Mouse (Mus musculus): ENCODE results near the gene Sh2d5.
A peak's percentile ranks its signal among the peaks of the same experiment; 100 is the strongest.

The Sh2d5 gene

DNA sequence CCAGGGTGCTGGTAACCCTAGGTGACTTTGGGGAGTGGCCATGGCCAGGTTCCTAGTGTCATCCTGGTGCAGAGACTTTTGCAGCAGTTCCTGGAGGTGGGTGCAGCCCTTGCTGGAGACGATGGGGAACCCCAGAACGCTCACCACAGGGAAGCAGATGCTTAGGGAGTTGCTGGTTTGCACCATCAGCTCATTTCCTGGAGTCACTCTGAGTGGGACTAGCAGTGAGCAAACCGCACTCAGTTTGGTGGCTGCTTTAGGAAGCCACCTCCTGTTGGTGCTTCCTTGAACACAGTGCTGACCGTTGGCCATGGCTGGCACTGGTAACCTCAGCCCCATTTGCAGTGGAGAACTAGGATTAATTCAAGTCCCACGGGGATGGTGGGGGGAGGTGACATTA is 9.3 kb downstream of the Sh2d5 start:
- DNase-seq (ENCODE audit: low spot score in 2 of 2), result no peak

DNA sequence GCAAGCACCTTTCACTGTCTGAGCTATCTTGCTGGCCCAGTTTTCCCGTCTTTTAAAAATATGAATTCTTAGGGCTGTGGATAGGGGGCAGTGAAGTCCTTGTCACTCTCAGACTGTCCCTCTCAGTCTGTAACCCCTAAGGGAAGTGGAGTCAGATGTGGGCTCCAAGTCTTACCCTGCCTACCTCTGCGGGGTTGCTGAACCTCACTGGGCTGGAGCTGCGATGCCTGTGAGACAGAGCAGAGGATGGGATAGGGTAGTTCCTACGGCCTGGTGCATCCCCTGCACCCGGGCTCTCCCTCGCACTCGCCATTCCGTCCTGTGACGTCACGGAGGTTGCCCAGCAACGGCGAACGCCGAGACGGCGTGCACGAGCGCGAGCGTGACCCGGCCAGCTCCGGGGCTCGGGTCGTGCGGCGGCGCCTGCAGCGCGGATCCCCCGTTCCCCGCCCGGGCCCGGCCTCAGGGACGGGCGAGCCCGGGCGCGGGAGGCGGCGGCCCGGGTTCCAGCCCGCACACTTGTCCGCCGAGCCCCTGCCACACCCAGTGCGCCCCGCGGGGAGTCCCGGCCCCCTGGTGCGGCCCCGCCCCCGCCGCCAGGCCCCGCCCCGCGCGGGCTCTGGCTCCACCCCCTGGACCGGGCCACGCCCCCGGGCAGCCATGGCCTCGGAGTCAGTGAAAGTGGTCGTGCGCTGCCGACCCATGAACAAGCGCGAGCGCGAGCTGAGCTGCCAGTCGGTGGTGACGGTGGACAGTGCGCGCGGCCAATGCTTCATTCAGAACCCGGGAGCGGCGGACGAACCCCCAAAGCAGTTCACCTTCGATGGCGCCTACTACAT is 11.9 kb downstream of the Sh2d5 start:
- DNase-seq (ENCODE audit: low spot score in 2 of 2), result peak; percentile 94

DNA sequence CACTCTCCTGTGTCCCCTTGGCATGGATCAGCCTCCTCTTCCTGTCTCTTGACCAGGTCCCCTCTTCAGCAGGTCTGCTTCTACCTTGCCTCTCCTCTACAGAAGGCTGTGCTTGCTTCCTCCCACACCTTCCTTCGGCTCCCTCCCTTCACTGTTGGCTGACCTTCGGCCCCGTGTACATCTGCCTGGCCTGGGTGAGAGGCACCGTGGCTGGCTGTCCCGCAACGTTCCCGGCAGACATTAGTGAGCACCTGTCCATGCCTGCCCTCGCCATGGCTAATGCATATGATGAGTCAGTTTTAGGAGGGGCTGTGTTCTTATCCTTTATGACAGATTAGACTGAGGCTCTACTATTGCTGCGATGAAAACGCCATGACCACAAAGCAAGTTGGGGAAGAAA is 17.7 kb downstream of the Sh2d5 start:
- DNase-seq (ENCODE audit: low spot score in 2 of 2), result no peak

DNA sequence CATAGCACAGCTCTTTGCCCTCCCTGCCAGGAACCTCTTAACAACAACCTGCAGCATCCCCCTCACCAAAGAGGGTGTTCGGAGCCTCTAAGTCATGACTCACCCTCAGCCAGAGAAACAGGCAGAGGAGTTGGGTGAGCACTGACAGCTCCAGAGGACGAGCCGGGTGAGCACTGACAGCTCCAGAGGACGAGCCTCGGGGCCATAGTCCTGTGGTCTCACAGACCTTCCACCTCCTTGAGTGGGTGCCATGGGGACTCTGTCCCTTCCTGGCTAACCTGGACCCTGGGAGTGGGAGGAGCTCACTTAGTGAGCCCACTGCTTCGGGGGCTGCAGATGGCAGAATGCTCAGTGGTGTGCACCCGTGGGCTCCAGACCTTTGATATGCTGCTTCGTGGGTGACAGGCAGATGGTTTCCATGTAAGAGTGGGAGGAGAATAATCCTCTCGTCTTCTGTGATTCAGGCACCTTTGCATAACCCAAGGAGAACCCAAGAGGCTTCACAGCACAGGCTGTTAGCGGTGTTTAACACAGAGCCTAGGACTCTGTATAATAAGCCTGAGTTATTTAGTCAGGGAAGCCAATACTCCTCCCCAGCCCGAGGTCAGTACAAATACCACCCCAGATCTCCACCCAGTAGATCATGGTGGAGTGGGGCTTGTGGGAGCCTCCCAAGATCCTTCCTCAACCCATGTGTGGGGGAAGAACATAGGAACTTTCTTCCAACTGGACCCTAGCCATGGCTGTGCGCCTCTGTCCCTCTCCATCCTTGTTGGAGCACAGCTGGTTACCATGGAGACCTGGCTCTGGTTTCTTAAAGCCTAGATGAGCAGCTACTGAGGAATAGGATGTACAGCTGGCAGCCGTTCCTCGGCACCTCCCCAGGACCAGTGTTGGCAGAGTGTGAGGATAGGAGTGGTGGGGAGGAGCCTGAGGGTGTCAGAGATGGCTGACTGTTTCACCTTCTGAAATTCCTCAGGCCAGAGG is 22.1 kb downstream of the Sh2d5 start:
- DNase-seq (ENCODE audit: low spot score in 2 of 2), result peak; percentile 69 to 83

DNA sequence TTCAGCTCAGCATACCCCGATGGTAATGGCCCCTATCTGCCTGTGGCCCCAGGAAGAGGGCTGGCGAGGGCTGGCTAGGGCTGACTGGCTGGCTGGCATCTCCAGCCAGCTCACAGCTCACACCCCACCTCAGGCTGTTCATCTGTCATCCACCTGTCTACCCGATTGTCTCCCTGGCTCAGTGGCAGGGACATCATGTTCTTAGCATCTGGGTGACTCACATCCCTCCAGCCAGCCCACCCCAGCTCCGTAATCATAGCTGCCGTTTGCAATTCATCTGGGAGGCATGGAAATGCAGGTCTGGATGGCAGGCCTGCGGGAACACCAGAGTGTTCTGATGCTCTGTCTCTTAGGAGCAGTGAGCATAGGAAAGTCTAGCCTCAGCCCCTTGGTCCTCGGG is 28.1 kb downstream of the Sh2d5 start:
- DNase-seq (ENCODE audit: low spot score in 2 of 2), result no peak

DNA sequence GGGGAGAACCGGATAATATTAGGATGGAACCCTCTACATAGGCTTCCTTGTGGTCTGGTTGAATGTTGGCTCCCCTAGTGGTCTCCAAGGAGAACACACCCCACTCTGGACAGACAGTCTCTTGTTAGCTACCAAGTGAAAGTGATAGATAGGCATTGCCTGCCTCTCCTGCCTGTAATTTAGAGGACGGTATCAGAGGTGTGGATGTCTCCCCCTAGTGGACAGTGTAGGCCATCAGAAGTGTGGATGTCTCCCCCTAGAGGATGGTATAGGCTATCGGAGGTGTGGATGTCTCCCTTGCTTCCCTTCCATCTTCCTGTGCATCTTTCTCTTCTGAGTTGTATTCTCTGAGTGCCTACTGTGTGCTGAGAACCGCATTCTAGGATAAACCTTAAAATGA is 32.6 kb downstream of the Sh2d5 start:
- peak; percentile 69 to 71 for DNase-seq (ENCODE audit: low spot score in 2 of 2)

DNA sequence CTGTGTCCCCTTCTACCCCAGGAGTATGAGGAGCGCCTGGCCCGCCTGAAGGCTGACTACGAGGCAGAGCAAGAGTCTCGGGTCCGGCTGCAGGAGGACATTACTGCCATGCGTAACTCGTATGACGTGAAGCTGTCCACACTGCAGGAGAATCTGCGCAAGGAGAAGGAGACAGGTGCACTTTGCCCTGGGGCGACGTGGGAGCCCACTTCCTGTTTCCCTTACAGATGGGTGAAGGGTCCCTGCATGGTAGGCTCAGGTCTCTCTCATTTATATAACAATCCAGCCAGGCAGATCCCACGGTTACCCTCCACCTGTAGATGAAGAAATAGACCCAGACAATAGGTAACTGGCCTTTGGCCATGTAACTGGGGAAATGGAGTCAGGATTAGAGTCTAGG is 36.2 kb downstream of the Sh2d5 start:
- no peak for DNase-seq (ENCODE audit: low spot score in 2 of 2)

DNA sequence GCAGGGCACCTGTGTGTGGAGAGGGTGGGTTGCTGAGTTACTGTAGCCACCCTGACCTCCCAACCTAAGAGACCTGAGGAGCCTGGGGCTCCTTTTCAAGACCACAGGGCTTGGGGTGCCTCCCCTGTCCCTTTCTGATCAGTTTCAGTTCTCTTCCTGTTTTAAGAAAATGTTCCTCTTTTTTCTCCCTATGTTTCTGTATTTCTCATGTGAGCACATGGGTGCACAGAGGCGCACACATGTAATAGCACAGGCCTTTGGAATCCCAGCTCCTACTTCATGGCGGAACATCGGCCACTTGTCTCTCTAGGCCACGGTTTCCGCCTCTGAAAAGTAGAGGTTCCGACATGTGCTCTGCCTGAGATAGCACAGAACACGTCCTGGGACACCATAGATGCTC is 38.5 kb downstream of the Sh2d5 start:
- no peak for DNase-seq (ENCODE audit: low spot score in 2 of 2)

DNA sequence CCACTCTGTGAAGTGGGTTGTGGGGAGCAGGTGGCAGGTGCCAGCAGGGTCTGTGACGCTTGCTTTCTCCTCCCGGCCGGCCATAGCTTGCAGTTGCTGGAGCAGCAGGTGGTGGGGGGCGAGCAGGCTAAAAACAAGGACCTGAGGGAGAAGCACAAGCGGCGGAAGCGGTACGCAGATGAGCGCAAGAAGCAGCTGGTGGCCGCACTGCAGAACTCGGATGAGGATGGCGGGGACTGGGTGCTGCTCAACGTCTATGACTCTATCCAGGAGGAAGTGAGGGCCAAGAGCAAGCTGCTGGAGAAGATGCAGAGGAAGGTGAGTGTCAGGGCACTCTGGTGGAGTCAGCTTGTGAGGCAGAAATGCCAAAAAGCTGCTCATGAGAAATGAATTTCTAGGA is 41.8 kb downstream of the Sh2d5 start:
- no peak for DNase-seq (ENCODE audit: low spot score in 2 of 2)

DNA sequence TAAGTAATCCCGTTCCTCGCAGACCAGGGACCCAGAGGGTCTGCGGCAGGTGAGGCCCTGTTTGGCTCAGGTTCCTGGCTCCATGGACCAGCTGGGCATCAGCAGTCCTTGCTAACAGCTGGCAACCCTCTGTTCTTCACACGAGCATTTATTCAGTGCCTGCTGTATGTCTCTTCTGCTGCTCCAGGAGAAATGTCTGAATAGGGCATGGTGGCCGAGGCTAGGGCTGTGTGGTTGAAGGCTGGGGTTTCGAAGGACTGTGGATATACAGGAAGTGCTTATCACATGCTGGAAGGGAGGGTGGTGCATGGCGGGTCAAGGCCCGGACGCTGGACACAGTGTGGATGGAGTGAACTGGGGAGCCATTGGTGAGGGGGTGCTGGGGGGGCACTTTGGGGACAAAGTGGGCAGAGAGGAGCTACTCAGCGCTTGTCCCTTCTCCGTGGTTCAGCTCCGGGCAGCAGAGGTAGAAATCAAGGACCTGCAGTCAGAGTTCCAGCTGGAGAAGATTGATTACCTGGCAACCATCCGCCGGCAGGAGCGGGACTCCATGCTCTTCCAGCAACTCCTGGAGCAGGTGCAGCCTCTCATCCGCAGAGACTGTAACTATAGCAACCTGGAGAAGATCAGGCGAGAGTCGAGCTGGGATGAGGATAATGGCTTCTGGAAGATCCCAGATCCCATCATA is 43.2 kb downstream of the Sh2d5 start:
- peak; percentile 65 to 74 for DNase-seq (ENCODE audit: low spot score in 2 of 2)

DNA sequence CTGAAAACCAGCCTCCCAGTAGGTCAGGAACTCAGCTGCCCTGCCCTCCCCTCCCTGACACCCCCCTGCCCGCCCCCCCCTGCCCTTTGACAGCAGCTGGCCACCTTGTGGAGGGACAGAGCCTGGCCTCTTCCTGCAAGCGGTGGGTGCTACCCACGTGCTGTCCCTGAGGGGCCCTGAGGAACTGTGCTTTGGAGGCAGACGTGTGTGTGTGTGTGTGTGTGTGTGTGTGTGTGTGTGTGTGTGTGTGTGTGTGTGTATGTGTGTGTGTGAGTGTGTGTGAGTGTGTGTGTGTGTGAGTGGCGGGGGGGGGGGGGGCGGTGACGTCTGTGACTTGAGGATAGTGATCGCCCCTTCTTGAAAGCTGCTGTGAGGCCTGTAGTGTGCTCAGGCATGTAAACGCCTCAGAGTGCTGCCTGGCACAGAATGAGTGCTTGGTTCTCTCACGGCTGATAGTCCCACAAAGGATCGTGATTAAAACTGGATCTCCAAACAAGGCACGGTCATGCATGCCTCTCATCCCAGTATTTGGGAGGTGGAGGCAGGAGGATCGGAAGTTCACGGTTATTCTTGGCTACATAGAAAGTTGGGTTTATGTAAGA is 43.8 kb downstream of the Sh2d5 start:
- no peak for DNase-seq (ENCODE audit: low spot score in 2 of 2)

DNA sequence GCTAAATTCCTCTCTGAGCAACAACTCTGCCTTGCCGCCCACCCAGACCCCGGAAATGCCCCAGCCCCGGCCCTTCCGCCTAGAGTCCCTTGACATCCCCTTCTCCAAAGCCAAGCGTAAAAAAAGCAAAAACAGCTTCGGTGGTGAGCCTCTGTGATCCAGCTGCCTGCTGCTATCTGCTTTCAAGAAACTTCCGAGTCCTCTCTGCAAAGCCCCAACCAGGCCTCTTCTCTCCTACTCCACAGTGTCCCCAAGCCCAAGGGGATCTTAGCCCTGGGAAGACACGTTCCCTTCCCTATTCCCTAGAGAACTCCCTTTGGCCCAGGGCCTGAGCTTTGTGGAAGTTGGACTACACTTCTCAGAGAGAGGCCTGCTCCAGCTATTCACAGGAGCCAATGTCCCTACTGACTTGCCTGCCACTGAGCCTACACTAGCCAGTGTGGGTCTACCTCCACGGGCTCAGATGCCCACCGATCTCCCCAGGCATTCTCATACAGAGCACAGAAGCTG is 51.1 kb downstream of the Sh2d5 start:
- DNase-seq (ENCODE audit: low spot score in 2 of 2), result no peak

DNA sequence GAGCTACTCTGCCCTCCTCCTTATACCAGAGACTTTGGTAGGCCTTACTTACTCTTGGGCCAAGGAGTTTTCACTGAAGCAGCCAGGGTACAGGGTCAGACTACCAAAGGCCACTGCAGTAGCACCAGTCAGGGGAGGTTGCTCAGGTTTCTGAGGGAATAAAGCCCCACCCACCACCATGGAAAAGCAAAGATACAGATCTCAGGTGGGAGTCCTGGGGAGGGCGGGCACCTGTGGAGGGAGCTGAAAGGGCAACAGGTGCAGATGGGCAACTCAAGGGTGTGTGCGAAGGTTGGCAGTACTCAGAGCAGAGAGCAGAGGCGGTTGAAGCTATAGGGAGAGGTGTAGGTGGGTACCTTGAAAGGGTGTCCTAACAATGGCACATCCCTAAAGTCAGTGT is 52.8 kb downstream of the Sh2d5 start:
- no peak for DNase-seq (ENCODE audit: low spot score in 2 of 2)

DNA sequence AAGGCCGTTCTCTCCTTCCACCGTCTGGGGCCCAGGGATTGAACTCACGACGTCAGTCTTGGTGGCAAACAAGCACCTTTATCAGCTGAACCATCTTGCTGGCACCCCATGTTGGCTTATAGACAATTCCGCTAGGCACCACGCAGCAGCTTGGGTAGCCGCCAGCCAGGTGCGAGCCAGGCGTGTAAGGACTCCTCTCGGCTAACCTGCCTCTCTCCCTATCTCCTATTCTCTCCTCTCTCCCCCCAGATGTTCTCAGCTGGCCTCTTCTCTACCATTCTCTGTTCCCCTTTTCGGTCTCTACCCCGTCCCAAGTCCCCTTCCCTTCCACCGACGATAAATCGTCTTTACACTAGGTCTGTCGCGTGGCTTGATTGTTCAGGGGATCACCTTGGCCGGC is 53.5 kb downstream of the Sh2d5 start:
- no peak for DNase-seq (ENCODE audit: low spot score in 2 of 2)

DNA sequence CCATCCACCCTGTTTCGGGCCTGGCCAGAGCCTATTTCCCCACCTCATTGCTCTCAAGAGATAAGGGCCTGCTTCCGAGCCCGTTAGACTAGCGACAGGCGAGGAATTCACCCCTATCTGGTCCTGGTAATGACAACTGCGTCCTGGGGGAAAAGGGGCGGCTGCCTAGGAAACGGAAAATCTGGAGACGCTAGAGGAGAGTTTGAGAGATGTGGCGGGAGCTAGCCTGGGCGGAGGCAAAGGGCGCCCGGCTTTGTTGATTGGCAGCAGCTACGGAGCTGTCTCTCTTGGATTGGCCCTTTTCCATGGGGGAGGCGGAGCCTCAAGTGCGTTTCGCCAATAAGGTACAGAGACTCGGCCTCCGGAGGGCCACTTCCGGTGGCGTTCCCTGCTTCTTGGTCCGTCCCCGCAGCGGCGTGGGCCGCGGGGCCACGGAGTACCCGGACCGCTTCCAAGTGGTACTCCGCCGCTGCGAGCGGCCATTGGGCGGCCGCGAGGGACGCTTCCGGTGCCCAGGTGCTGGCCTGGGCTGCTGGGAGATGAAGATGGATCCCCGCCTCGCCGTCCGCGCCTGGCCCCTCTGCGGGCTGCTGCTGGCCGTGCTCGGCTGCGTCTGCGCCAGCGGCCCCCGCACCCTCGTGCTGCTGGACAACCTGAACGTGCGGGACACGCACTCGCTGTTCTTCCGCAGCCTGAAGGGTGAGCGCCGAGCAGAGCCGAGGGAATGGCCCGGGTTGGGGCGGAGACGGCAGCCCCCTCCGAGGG is 54.3 kb downstream of the Sh2d5 start, which contains the start of gene Ddost:
Gene Ddost (plus strand): TSS at position 391 of the 765 bp plus-strand sequence.
- peak; percentile 99 to 100 for DNase-seq (ENCODE audit: low spot score in 2 of 2)

DNA sequence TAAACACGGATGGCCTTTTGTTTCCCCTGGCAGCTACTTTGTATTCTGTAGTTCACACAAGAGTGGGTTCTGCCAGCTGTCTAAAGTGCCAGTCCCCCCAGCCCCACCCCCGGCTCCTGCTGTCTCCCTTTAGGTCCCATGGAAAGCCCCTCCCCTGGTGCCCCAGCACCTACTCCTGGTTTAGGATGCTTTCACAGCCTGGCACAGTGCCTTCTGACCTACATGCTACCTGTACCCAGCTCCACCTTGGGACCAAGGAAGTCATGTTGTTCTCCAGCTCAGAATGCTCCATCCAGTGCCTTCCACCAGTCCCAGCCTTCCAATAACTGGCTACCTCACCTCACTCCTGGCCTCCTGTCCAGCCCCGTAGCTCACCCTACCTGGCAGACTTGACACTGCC is 56.8 kb downstream of the Sh2d5 start:
- no peak for DNase-seq (ENCODE audit: low spot score in 2 of 2)

DNA sequence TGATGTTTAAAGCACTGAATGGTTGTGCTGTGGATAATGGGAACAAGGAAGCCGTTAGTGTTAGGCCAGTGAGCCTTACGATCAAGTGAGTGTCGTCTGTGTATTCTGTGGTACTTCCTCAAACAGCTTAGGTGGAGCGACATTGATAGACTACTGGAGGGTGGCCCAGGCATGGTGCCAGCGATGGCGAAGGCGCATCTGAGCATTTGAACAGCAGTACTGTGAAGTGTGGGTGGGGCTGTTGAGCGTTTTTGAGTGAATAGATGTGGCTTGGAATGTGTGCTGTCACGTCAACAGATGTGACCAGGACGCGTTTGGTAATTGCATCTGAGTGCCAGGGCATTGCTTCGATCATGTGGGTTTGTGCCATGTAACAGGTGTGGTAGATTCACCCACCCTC is 57.5 kb downstream of the Sh2d5 start:
- no peak for DNase-seq (ENCODE audit: low spot score in 2 of 2)

DNA sequence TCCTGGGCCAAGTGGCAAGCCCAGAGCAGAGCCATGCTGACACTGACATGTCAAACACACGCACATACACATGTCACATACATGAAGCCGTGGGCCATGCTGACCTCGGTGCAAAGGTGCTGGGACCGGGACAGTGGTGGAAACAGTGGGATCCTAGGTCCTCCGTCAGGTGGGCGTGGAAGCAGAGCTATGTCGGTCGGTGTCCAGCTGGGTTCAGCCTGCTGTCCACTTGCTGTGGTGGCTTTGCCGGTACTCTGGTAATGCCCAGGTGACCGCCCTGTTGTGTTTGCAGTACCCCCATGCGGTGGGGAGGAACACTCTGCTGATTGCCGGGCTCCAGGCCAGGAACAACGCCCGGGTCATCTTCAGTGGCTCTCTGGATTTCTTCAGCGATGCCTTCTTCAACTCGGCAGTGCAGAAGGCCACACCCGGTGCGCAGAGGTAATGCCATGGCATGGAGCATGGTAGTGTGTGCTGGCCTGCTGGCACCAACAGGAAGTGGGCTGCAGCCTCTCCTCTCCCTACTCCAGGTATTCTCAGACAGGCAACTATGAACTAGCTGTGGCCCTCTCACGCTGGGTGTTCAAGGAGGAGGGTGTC is 60.2 kb downstream of the Sh2d5 start:
- DNase-seq (ENCODE audit: low spot score in 2 of 2), result no peak
